Mouse (Mus musculus): Measurements from ENCODE around the gene Timp2. TPM values are rescaled to one million over a fixed set of nuclear protein-coding genes. Genes with fewer than 3 reads are reported as not detected.

Gene Timp2
- polyA plus RNA-seq, 1 experiment from 2014 or later = 6.1 TPM

DNA sequence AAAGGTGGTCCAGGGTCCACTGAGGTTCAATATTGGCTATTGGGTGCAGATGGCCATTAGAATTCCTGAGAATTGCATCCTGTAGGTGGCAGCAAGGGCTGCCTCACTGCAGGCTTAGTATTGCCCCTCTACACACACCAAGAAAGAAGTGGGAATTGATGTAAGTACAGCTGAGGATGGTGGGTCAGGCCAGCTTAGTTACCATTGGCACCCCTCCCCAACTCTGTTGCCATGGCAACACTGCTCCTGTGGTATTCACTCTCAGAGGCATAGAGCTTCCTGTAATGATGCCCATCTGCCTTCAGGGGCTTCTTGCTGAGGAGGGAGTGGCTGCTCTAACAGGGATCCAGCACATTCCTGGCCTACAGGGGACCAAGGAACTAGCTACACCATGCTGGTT is 19.5 kb upstream of the Timp2 start:
- ATAC-seq (ENCODE audit: low read depth) = no peak
- Histone ChIP-seq H3K9me3 (replicated peaks; ENCODE audit: control insufficient read depth, low read length) (no peaks in the 10 kb centered on the region), H3K36me3 (ENCODE audit: control insufficient read depth, insufficient read depth) (no peaks in the 10 kb centered on the region), H3K27me3 (ENCODE audit: control insufficient read depth, insufficient read depth, low read depth, low read length) (no peaks in the 10 kb centered on the region), H3K4me1 (ENCODE audit: control insufficient read depth, low read depth, low read length) (no peaks in the 10 kb centered on the region), H3K9ac (ENCODE audit: low read depth, low read length) (no peak overlapping the region), H3K4me3 (ENCODE audit: low read depth, low read length) (no peak overlapping the region), H3K4me2 (ENCODE audit: low read depth, low read length) (no peak overlapping the region), H3K27ac (ENCODE audit: low read length) (no peak overlapping the region)

DNA sequence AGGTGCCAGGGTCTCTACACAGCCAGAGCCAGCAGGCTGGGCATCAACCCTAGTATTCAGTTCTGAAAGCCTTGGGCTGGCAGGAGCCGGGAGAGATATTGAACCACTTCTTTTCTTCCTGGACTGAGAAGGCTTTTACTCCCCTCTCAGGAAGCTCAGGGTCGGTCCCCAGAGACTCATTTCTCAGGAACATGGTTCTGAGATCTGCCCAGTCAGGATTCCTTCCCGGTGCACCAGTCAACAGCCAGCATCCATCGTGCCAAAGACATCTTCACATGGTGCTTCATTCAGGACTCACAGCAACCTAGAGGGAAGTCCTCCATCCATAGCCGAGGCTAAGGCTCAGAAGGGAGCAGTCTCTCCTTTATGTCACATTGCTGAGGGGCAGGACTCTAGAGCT is 19.0 kb upstream of the Timp2 start:
- H3K27ac ChIP-seq (ENCODE audit: low read length) = no peak overlapping the region
- no peak overlapping the region for H3K4me3 ChIP-seq (ENCODE audit: low read depth, low read length)
- no peak overlapping the region for H3K4me2 ChIP-seq (ENCODE audit: low read depth, low read length)
- ATAC-seq (ENCODE audit: low read depth) = no peak
- H3K36me3 ChIP-seq (ENCODE audit: control insufficient read depth, insufficient read depth) = no peaks in the 10 kb centered on the region
- WGBS (ENCODE audit: insufficient replicate concordance) = 45% methylated on average over 5 of the region's 5 CpGs
- no peaks in the 10 kb centered on the region for H3K27me3 ChIP-seq (ENCODE audit: control insufficient read depth, insufficient read depth, low read depth, low read length)
- H3K9ac ChIP-seq (ENCODE audit: low read depth, low read length) = no peak overlapping the region
- H3K9me3 ChIP-seq (replicated peaks; ENCODE audit: control insufficient read depth, low read length) = no peaks in the 10 kb centered on the region
- no peaks in the 10 kb centered on the region for H3K4me1 ChIP-seq (ENCODE audit: control insufficient read depth, low read depth, low read length)

- Histone ChIP-seq H3K4me1 (ENCODE audit: control insufficient read depth, low read depth, low read length) (no peaks in the 10 kb centered on the region), H3K27ac (ENCODE audit: low read length) (no peak overlapping the region), H3K9ac (ENCODE audit: low read depth, low read length) (no peak overlapping the region), H3K27me3 (ENCODE audit: control insufficient read depth, insufficient read depth, low read depth, low read length) (no peaks in the 10 kb centered on the region), H3K4me3 (ENCODE audit: low read depth, low read length) (no peak overlapping the region), H3K36me3 (ENCODE audit: control insufficient read depth, insufficient read depth) (no peaks in the 10 kb centered on the region), H3K9me3 (replicated peaks; ENCODE audit: control insufficient read depth, low read length) (no peaks in the 10 kb centered on the region), H3K4me2 (ENCODE audit: low read depth, low read length) (no peak overlapping the region)
- no peak for ATAC-seq (ENCODE audit: low read depth)
- WGBS (ENCODE audit: insufficient replicate concordance) = 56% methylated on average over 7 of the region's 7 CpGs
Measured at GRCm38 (mm10) chr11:118372641-118373040, 17.1 kb upstream of the Timp2 start.

DNA sequence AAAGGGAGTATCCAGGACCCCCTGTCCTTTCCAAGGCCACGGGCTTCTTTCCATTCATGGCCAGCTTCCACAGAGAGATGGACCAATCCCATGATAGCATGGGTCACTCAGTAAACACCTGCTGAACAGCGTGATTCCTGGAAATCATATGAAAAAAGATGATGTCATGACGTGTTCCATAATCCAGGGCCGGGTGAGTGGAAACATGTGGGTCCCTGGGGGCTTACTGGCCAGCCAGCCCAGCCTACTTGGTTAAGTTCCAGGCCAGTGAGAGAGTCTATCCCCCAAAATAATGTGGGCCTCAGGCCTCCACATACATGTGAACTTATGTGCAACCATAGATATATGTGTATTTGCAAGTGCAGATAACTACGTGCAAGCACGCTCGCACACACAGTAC is 16.3 kb upstream of the Timp2 start:
- ATAC-seq (ENCODE audit: low read depth) = no peak
- no peaks in the 10 kb centered on the region for H3K9me3 ChIP-seq (replicated peaks; ENCODE audit: control insufficient read depth, low read length)
- no peak overlapping the region for H3K27ac ChIP-seq (ENCODE audit: low read length)
- no peak overlapping the region for H3K9ac ChIP-seq (ENCODE audit: low read depth, low read length)
- H3K4me2 ChIP-seq (ENCODE audit: low read depth, low read length) = no peak overlapping the region
- no peak overlapping the region for H3K4me3 ChIP-seq (ENCODE audit: low read depth, low read length)
- 77% methylated on average over 7 of the region's 7 CpGs for WGBS (ENCODE audit: insufficient replicate concordance)
- no peaks in the 10 kb centered on the region for H3K36me3 ChIP-seq (ENCODE audit: control insufficient read depth, insufficient read depth)
- no peaks in the 10 kb centered on the region for H3K4me1 ChIP-seq (ENCODE audit: control insufficient read depth, low read depth, low read length)
- no peaks in the 10 kb centered on the region for H3K27me3 ChIP-seq (ENCODE audit: control insufficient read depth, insufficient read depth, low read depth, low read length)

DNA sequence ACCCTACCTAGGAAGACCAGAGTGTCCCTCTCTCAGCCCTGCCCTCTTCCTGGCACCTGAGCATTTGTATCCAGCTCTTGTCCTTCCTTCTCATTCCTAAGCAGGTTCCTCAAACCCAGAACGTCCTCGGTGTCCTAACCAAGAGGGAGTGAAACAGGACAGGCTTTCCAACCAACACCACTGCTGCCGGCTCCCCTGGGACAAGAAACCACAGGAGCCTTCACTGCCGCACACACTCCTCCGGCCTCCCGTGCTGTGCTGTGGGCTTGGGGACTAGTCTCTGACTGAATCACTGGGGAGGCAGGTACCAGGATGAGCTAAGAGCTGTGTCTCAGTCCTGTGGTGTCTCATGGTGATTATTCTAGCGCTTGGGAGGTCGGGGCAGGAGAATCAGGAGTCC is 14.1 kb upstream of the Timp2 start:
- no peaks in the 10 kb centered on the region for H3K36me3 ChIP-seq (ENCODE audit: control insufficient read depth, insufficient read depth)

GRCm38 (mm10) chr11:118369251-118369650 is 13.7 kb upstream of the Timp2 start:
- WGBS (ENCODE audit: insufficient replicate concordance) = 69% methylated on average over 5 of the region's 5 CpGs
- Histone ChIP-seq H3K4me1 (ENCODE audit: control insufficient read depth, low read depth, low read length) (no peaks in the 10 kb centered on the region), H3K9ac (ENCODE audit: low read depth, low read length) (no peak overlapping the region), H3K4me2 (ENCODE audit: low read depth, low read length) (no peak overlapping the region), H3K9me3 (replicated peaks; ENCODE audit: control insufficient read depth, low read length) (no peaks in the 10 kb centered on the region), H3K27ac (ENCODE audit: low read length) (no peak overlapping the region), H3K4me3 (ENCODE audit: low read depth, low read length) (no peak overlapping the region), H3K36me3 (ENCODE audit: control insufficient read depth, insufficient read depth) (no peaks in the 10 kb centered on the region), H3K27me3 (ENCODE audit: control insufficient read depth, insufficient read depth, low read depth, low read length) (no peaks in the 10 kb centered on the region)
- no peak for ATAC-seq (ENCODE audit: low read depth)

More for the DNA sequence above, 14.1 kb upstream of the Timp2 start:
- no peak for ATAC-seq (ENCODE audit: low read depth)
- Histone ChIP-seq H3K4me3 (ENCODE audit: low read depth, low read length) (no peak overlapping the region), H3K9ac (ENCODE audit: low read depth, low read length) (no peak overlapping the region), H3K27ac (ENCODE audit: low read length) (no peak overlapping the region), H3K27me3 (ENCODE audit: control insufficient read depth, insufficient read depth, low read depth, low read length) (no peaks in the 10 kb centered on the region), H3K4me2 (ENCODE audit: low read depth, low read length) (no peak overlapping the region), H3K9me3 (replicated peaks; ENCODE audit: control insufficient read depth, low read length) (no peaks in the 10 kb centered on the region), H3K4me1 (ENCODE audit: control insufficient read depth, low read depth, low read length) (no peaks in the 10 kb centered on the region)
- 54% methylated on average over 8 of the region's 8 CpGs for WGBS (ENCODE audit: insufficient replicate concordance)

DNA sequence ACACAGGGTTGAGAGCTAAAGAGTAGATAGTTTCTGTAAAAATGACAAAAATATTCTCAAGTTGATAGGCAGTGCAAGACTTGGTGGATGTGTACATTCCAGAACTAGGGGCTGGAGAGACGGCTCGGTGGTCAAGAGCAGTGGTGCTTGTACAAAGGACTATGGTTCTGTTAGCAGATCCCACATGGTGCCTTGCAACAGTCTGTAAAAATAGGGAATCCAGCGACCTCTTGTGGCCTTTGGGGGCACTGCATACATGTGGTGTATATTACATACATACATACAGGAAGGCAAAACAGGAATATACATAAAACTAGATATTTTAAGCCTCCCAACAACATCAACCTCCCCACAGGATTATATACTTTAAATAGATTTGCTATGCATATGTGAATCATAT is 12.8 kb upstream of the Timp2 start:
- Histone ChIP-seq H3K9me3 (replicated peaks; ENCODE audit: control insufficient read depth, low read length) (no peaks in the 10 kb centered on the region), H3K4me2 (ENCODE audit: low read depth, low read length) (no peak overlapping the region), H3K4me1 (ENCODE audit: control insufficient read depth, low read depth, low read length) (no peaks in the 10 kb centered on the region), H3K9ac (ENCODE audit: low read depth, low read length) (no peak overlapping the region), H3K4me3 (ENCODE audit: low read depth, low read length) (no peak overlapping the region), H3K27me3 (ENCODE audit: control insufficient read depth, insufficient read depth, low read depth, low read length) (no peaks in the 10 kb centered on the region), H3K36me3 (ENCODE audit: control insufficient read depth, insufficient read depth) (no peaks in the 10 kb centered on the region), H3K27ac (ENCODE audit: low read length) (no peak overlapping the region)
- ATAC-seq (ENCODE audit: low read depth) = no peak
- 49% methylated on average over 3 of the region's 3 CpGs for WGBS (ENCODE audit: insufficient replicate concordance)

- WGBS (ENCODE audit: insufficient replicate concordance) = 52% methylated on average over 8 of the region's 8 CpGs
- no peak overlapping the region for H3K4me3 ChIP-seq (ENCODE audit: low read depth, low read length)
- ATAC-seq (ENCODE audit: low read depth) = no peak
Measured at GRCm38 (mm10) chr11:118366559-118366958, 11.0 kb upstream of the Timp2 start.

GRCm38 (mm10) chr11:118366108-118366507 is 10.6 kb upstream of the Timp2 start:
- 56% methylated on average over 3 of the region's 3 CpGs for WGBS (ENCODE audit: insufficient replicate concordance)
- Histone ChIP-seq H3K27ac (ENCODE audit: low read length) (no peak overlapping the region), H3K9ac (ENCODE audit: low read depth, low read length) (no peak overlapping the region), H3K4me1 (ENCODE audit: control insufficient read depth, low read depth, low read length) (no peaks in the 10 kb centered on the region; the same call in 1 of the 2 replicates), H3K9me3 (replicated peaks; ENCODE audit: control insufficient read depth, low read length) (no peaks in the 10 kb centered on the region), H3K4me2 (ENCODE audit: low read depth, low read length) (no peak overlapping the region), H3K27me3 (ENCODE audit: control insufficient read depth, insufficient read depth, low read depth, low read length) (no peaks in the 10 kb centered on the region), H3K36me3 (ENCODE audit: control insufficient read depth, insufficient read depth) (no peaks in the 10 kb centered on the region), H3K4me3 (ENCODE audit: low read depth, low read length) (no peak overlapping the region)
- no peak for ATAC-seq (ENCODE audit: low read depth)

More at GRCm38 (mm10) chr11:118366559-118366958, 11.0 kb upstream of the Timp2 start:
- Histone ChIP-seq H3K27ac (ENCODE audit: low read length) (no peak overlapping the region), H3K9me3 (replicated peaks; ENCODE audit: control insufficient read depth, low read length) (no peaks in the 10 kb centered on the region), H3K9ac (ENCODE audit: low read depth, low read length) (no peak overlapping the region), H3K27me3 (ENCODE audit: control insufficient read depth, insufficient read depth, low read depth, low read length) (no peaks in the 10 kb centered on the region), H3K4me1 (ENCODE audit: control insufficient read depth, low read depth, low read length) (no peaks in the 10 kb centered on the region; the same call in 1 of the 2 replicates), H3K4me2 (ENCODE audit: low read depth, low read length) (no peak overlapping the region), H3K36me3 (ENCODE audit: control insufficient read depth, insufficient read depth) (no peaks in the 10 kb centered on the region)

GRCm38 (mm10) chr11:118365171-118365570 is 9.6 kb upstream of the Timp2 start:
- 63% methylated on average over 7 of the region's 7 CpGs for WGBS (ENCODE audit: insufficient replicate concordance)
- H3K4me2 ChIP-seq (ENCODE audit: low read depth, low read length) = no peak overlapping the region
- no peaks in the 10 kb centered on the region for H3K36me3 ChIP-seq (ENCODE audit: control insufficient read depth, insufficient read depth)
- ATAC-seq (ENCODE audit: low read depth) = no peak
- H3K27me3 ChIP-seq (ENCODE audit: control insufficient read depth, insufficient read depth, low read depth, low read length) = no peaks in the 10 kb centered on the region
- no peaks in the 10 kb centered on the region for H3K9me3 ChIP-seq (replicated peaks; ENCODE audit: control insufficient read depth, low read length)
- no peak overlapping the region for H3K27ac ChIP-seq (ENCODE audit: low read length)
- H3K4me3 ChIP-seq (ENCODE audit: low read depth, low read length) = no peak overlapping the region
- H3K9ac ChIP-seq (ENCODE audit: low read depth, low read length) = no peak overlapping the region
- no peaks in the 10 kb centered on the region; the same call in 1 of the 2 replicates for H3K4me1 ChIP-seq (ENCODE audit: control insufficient read depth, low read depth, low read length)
